Mouse (Mus musculus): ENCODE data around the gene Adra1d. TPM values are rescaled to one million over a fixed set of nuclear protein-coding genes. Genes with fewer than 3 reads are reported as not detected.

The Adra1d gene
- polyA plus RNA-seq, 1 experiment from 2014 or later: not detected

DNA sequence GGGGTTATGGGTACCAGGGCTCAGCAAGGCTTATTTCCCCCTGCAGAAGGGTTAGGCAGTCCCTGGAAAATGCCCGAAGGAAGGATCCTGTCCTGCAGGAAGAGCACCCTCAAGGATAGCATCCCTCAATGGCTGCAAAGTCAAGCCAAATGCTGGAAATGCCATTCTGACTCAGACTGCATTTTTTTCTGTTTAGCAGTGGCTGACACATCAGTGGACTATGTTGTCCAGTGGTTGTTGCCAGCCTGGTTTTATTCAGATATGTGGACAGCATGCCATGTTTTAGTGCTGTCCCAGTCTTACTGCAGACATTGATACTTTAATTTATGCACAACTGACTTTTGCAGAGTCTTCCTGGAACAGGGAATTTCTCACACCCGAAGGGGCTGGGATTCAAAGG is 13.8 kb downstream of the Adra1d start:
- H3K79me2 ChIP-seq (ENCODE audit: inconsistent target): no peaks in the 10 kb centered on the region
- WGBS (ENCODE audit: missing documents): 54% methylated on average over 2 of the region's 2 CpGs
- H3K4me3 ChIP-seq (ENCODE audit: inconsistent target): no peak overlapping the region
- H3K36me3 ChIP-seq (ENCODE audit: inconsistent target): no peaks in the 10 kb centered on the region
- H3K27ac ChIP-seq: no peak overlapping the region

DNA sequence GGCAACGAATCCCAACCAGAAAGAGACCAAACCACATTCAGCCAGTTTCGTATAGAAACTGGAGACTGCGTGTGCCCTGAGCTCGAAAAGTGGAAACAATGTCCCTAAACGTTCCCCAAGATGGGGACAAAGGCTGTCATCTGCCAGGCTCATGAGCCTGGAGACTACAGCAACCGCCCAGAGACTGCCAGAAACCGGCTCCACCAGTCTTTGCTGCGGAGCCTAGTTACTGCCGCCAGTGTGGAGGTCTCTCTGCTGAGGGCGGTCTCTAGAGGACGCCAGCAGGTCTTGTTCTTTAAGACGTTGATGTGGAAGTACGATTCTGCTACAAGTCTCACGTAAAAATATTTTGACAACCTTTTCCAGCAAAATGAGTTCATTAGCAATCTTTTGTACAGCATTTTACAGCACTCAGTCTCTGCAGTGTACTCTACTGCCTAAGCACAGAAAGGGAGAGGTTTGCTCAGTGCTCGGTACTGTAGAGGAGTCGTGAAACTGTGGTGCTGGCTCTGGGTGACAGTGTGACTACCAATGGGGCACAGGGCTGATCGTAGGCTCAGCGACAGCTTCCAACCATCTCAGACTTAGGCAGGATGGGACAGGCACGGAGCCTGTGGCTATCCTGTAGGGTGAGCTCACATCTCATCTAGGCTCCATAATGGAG is 15.2 kb downstream of the Adra1d start:
- Histone ChIP-seq H3K79me2 (ENCODE audit: inconsistent target) (no peaks in the 10 kb centered on the region), H3K27ac (no peak overlapping the region), H3K4me3 (ENCODE audit: inconsistent target) (no peak overlapping the region), H3K36me3 (ENCODE audit: inconsistent target) (no peaks in the 10 kb centered on the region)
- 11% methylated on average over 19 of the region's 19 CpGs for WGBS (ENCODE audit: missing documents)

DNA sequence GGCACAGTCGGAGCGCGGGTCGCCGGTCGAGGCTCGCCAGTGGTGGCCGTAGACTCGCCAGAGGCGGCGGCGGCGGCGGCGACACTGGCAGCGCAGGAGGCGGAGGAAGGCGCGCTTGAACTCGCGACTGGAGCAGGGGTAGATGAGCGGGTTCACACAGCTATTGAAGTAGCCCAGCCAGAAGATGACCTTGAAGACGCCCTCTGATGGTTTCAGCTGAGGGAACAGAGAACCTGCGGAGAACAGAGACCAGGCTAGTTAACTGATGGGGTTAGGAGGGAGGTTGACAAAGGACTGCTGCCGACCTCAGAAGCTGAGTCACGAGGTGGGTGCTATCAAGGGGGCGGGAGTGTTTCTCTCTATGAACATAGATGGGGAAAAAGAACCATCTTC is 15.8 kb downstream of the Adra1d start:
- 5% methylated on average over 26 of the region's 27 CpGs for WGBS (ENCODE audit: missing documents)

DNA sequence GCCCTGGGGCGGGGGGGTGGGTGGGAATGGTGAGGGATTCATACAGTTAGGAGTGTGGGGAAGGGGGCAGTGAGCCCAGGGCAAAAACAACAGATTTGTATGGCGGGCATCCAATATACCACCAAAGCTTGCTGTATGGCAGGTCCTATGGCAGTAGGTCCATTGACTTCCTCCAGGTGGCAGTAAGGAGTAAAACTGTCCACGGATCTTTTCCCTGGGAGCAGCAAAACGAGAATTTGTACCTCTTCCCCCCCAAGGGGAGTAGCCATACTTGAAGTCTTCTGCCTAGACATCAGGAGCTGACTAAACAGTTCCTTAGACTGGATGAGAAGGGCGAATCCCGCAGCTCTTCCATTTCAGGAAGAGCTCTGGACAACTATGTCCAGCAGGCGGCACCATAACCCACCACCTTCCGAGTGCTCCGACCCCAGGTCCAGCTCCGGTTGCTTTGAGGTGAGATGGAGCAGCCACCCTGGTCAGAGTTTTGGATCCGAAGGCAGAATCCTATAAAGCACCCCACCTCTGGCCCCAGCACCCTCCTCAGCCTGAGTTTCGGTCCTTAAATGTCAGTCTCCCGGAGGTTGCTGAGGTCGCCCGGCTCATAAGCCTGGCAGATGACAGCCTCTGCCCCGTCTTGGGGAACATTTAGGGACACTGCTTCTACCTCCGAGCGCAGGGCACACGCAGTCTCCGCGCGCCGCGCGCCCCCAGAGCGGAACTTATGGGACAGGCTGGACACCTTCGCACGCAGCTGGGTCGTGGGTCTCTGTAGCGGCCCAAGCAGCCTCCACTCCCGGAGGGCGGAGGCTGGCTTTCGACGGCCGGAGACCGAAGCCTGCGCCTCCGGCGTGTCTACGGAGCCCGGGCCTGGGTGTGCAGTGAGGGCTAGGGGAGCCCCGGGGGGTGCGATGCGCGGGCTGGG is 16.4 kb downstream of the Adra1d start:
- no peaks in the 10 kb centered on the region for H3K36me3 ChIP-seq (ENCODE audit: inconsistent target)
- no peak overlapping the region for H3K27ac ChIP-seq
- H3K79me2 ChIP-seq (ENCODE audit: inconsistent target): no peaks in the 10 kb centered on the region
- H3K4me3 ChIP-seq (ENCODE audit: inconsistent target): peak overlapping the region; percentile 6; the same call in 1 of the 2 replicates
- WGBS (ENCODE audit: missing documents): 2% methylated on average over 37 of the region's 45 CpGs

More for the DNA sequence above, 15.8 kb downstream of the Adra1d start:
- H3K4me3 ChIP-seq (ENCODE audit: inconsistent target): no peak overlapping the region
- no peaks in the 10 kb centered on the region for H3K36me3 ChIP-seq (ENCODE audit: inconsistent target)
- no peak overlapping the region for H3K27ac ChIP-seq
- H3K79me2 ChIP-seq (ENCODE audit: inconsistent target): no peaks in the 10 kb centered on the region

DNA sequence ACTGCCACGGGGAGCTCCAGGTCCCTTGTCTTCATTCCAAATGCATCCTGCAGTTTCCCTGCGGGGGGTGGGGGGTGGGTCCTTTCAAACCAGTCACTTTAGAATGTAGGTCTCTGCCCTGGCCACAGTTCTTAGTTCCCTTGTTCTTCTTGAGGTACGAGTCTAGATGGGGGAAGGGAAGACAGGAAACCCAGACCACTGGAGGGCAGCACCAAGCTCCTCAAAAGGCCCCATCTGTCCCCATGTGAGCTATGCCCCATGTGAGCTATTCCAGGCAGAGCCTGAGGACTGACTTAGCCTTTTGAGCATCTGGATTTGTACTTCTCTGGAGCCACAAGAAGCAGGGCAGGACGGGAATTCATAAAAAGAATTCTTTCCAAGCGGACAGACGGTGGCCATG is 19.6 kb downstream of the Adra1d start:
- no peak overlapping the region for H3K27ac ChIP-seq
- H3K79me2 ChIP-seq (ENCODE audit: inconsistent target): no peaks in the 10 kb centered on the region
- no peaks in the 10 kb centered on the region for H3K36me3 ChIP-seq (ENCODE audit: inconsistent target)
- WGBS (ENCODE audit: missing documents): 47% methylated on average over 6 of the region's 6 CpGs
- no peak overlapping the region for H3K4me3 ChIP-seq (ENCODE audit: inconsistent target)

DNA sequence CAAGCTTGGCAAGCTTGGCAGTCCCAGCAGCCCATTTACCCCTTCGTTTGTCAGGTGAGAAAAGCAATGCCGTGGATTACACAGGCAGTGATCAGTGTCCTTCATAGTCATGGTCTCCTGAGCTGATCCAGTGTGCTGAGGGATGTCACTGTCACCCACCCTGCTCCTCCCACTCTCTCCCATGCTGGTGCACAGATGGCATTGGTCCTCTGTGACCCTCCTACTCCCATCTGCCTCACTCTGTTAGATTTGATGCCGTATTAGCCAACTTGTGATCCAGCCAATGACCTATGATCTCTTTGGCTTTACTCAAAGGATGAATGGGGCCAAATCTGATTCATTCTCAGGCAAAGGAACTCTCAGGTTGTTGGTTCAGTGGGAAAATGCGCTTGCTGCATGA is 20.4 kb downstream of the Adra1d start:
- WGBS (ENCODE audit: missing documents): 100% methylated on average over 4 of the region's 4 CpGs
- no peak overlapping the region for H3K4me3 ChIP-seq (ENCODE audit: inconsistent target)

DNA sequence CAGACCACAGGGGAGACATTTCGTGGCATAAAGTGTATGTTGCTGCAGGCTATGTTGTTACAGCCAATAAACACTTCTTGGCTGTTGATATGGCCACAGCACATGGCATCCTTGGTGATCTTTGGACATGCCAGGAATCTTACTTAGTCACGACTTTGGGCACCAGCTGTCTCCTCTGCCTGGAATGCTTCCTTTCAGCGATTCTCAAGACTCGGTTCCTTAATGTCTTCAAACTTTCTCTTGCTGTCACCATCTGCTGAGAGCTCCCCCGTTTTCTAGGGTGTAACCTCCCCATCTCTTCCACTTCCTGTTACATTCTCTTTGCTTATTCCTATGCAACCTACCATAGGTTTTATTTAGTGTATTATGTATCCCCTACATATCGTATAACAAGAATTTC is 22.3 kb downstream of the Adra1d start:
- H3K27ac ChIP-seq: no peak overlapping the region
- H3K36me3 ChIP-seq (ENCODE audit: inconsistent target): no peaks in the 10 kb centered on the region
- WGBS (ENCODE audit: missing documents): 80% methylated on average over 6 of the region's 6 CpGs
- no peak overlapping the region for H3K4me3 ChIP-seq (ENCODE audit: inconsistent target)
- H3K79me2 ChIP-seq (ENCODE audit: inconsistent target): no peaks in the 10 kb centered on the region

More for the DNA sequence above, 20.4 kb downstream of the Adra1d start:
- Histone ChIP-seq H3K79me2 (ENCODE audit: inconsistent target) (no peaks in the 10 kb centered on the region), H3K27ac (no peak overlapping the region), H3K36me3 (ENCODE audit: inconsistent target) (no peaks in the 10 kb centered on the region)

DNA sequence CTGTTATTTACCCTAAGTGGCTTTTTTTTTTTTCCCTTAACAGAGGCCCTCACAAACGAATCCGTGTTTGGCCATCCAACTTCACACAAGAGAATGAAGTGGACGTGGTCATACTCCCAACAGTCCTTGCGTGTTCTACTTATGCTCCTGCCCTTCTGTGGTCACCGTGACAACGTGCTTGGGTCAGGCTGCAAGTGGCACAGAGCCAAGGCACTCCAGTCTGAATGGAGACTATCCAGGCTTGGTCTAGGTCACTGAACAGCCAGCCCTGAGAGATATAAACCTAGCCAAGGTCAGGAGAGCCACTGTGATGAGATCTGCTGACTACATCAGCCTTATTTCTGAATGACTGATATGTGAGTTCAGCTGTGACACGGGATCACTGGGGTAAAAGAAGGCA is 23.7 kb downstream of the Adra1d start:
- Histone ChIP-seq H3K4me3 (ENCODE audit: inconsistent target) (no peak overlapping the region), H3K36me3 (ENCODE audit: inconsistent target) (no peaks in the 10 kb centered on the region), H3K79me2 (ENCODE audit: inconsistent target) (no peaks in the 10 kb centered on the region), H3K27ac (no peak overlapping the region)
- 92% methylated on average over 7 of the region's 7 CpGs for WGBS (ENCODE audit: missing documents)

DNA sequence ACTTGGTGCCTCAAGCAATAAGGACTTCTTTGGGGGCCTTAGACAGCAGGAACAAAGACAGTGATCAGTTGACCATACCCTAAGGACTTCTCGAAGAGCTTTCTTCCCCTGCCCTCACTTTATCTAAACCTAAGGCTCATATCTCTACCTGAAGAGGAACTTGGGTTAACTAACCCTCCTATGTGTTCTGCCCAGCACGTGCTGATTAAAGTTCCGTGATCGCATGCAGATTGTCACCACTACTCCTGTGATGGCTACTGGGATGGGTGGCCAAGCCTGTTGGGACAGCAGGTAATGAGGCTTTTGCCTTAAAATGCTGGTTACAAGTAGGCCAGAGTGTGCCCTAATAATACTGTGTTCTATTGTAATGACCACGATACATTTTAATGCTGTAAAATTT is 26.9 kb downstream of the Adra1d start:
- Histone ChIP-seq H3K4me3 (ENCODE audit: inconsistent target) (no peak overlapping the region), H3K27ac (no peak overlapping the region), H3K36me3 (ENCODE audit: inconsistent target) (no peaks in the 10 kb centered on the region), H3K79me2 (ENCODE audit: inconsistent target) (no peaks in the 10 kb centered on the region)
- 80% methylated on average over 5 of the region's 5 CpGs for WGBS (ENCODE audit: missing documents)

DNA sequence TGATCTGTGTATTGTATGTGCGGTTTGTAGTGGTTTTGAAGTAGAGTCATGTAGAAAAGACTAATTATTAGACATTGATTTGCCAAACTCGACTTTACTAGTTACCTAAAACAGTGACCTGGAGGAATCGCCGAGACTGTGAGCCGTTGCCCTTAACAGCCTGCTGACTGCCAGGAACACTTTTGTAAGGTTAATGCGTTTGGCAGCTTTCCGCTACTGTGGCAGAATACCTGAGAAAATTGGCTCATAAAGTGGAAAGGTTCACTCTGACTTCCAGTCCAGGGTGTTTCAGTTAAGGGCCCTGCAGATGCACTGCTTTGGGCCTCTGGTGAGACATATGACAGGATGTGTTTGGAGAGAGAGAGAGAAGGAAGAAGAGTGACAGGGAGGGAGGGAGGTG is 30.8 kb downstream of the Adra1d start:
- no peaks in the 10 kb centered on the region for H3K79me2 ChIP-seq (ENCODE audit: inconsistent target)
- WGBS (ENCODE audit: missing documents): 93% methylated on average over 7 of the region's 7 CpGs
- H3K4me3 ChIP-seq (ENCODE audit: inconsistent target): no peak overlapping the region
- H3K36me3 ChIP-seq (ENCODE audit: inconsistent target): no peaks in the 10 kb centered on the region
- H3K27ac ChIP-seq: no peak overlapping the region

DNA sequence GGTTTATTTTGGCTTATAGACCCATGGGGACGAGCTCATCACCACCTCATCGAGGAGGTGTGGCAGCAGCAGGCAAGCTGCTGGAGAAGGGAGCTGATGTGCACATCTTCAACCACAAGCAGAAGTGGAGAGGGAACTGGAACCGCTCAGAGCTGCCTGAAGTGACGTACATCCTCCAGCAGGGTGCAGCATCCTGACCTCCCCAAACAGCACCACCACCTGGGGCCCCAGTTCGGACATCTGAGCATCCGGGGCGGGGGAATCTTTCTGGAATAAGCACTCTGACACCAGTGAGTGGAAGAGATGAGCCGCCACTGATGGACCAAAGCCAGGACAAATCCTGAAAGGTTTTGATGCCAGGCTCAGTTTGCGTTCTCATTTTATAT is 31.5 kb downstream of the Adra1d start:
- 10% methylated on average over 9 of the region's 9 CpGs for WGBS (ENCODE audit: missing documents)
- Histone ChIP-seq H3K27ac (no peak overlapping the region), H3K4me3 (ENCODE audit: inconsistent target) (no peak overlapping the region), H3K79me2 (ENCODE audit: inconsistent target) (no peaks in the 10 kb centered on the region), H3K36me3 (ENCODE audit: inconsistent target) (no peaks in the 10 kb centered on the region)

DNA sequence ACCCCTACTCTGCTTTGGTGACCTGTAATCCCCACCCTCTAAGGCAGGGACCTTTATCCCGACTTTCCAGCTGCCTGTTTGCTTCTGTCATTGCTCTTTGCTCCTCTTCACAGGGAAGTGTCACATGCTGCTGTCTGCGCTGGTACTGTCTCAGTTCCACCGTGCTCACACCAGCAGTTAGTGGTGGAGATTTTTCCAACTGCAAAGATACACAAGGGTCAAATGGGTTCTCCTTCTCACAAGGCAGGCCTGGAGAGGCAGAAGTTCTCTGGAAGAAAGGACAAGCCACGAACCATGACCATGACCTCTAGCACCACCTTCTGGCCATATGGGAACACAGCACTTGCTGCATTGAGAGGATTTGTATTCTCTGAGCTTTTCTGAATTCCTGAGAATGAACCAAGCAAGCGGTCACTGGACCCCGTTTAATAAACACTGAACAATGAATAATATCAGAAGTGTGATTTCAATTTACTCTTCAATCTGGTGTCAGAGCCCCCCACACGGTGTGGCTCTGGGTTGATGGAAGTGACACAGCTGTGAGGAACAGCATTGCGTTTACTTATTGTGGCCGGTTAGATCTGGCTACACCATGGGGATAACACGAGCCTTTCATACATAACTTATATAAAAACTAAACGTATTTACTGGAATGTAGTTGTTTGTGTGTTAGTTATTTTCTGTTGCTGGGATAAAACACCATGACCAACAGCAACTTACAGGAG is 32.0 kb downstream of the Adra1d start:
- Histone ChIP-seq H3K4me3 (ENCODE audit: inconsistent target) (no peak overlapping the region), H3K27ac (no peak overlapping the region), H3K36me3 (ENCODE audit: inconsistent target) (no peaks in the 10 kb centered on the region; the same call in 1 of the 2 replicates), H3K79me2 (ENCODE audit: inconsistent target) (no peaks in the 10 kb centered on the region)
- 35% methylated on average over 11 of the region's 11 CpGs for WGBS (ENCODE audit: missing documents)

DNA sequence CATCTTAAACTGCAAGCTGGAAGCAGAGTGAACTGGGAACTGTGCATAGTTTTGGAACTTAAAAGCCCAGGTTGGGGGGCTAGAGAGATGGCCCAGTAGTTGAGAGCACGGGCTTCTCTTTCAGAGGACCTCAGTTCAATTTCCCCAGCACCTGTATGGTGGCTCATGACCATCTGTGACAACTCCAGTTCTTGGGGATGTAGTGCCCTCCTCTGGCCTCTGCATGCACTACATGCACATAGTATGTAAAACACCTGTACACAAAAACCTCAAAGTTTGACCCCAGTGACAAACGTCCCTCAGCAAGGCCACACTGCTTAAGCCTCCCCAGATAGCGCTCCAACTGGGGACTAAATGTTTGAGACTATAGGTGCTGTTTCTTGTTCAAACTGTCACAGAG is 35.0 kb downstream of the Adra1d start:
- no peak overlapping the region for H3K27ac ChIP-seq
- 54% methylated on average over 3 of the region's 3 CpGs for WGBS (ENCODE audit: missing documents)
- H3K79me2 ChIP-seq (ENCODE audit: inconsistent target): no peaks in the 10 kb centered on the region
- H3K36me3 ChIP-seq (ENCODE audit: inconsistent target): peaks cover 16% of the 10 kb centered on the region
- no peak overlapping the region for H3K4me3 ChIP-seq (ENCODE audit: inconsistent target)

DNA sequence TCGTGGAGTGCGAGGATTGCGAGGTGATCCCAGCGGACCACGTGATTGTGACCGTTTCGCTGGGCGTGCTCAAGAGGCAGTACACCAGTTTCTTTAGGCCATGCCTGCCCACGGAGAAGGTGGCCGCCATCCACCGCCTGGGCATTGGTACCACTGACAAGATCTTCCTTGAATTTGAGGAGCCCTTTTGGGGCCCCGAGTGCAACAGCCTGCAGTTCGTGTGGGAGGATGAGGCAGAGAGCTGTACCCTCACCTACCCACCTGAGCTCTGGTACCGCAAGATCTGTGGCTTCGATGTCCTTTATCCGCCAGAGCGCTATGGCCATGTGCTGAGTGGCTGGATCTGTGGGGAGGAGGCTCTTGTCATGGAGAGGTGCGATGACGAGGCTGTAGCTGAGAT is 41.3 kb downstream of the Adra1d start:
- WGBS (ENCODE audit: missing documents): 96% methylated on average over 19 of the region's 19 CpGs
- H3K27ac ChIP-seq: no peak overlapping the region
- H3K36me3 ChIP-seq (ENCODE audit: inconsistent target): peaks cover 50% of the 10 kb centered on the region
- H3K4me3 ChIP-seq (ENCODE audit: inconsistent target): no peak overlapping the region
- peaks cover 8% of the 10 kb centered on the region; the same call in 1 of the 2 replicates for H3K79me2 ChIP-seq (ENCODE audit: inconsistent target)

DNA sequence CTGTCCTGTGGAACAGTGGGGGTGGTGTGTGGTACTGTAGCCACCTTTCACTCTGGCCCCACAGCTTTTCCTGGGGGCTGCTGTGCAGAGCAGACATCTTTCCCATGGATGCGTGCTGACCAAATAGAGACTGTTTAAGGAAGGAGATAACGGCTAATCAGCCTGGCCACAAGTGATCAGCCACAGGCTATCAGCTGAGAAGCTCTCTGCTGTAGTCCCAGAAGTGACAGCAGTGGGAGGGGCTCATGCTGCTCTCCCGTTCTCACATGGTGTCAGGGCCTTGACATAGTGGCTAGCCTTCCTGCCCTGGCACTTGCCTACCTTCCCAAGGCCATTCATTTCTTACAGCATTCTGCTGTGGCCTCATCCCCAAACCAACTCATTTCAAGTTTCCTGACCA is 43.3 kb downstream of the Adra1d start:
- 67% methylated on average over 3 of the region's 3 CpGs for WGBS (ENCODE audit: missing documents)
- peaks cover 26% of the 10 kb centered on the region for H3K79me2 ChIP-seq (ENCODE audit: inconsistent target)
- peak overlapping the region; percentile 27; the same call in 1 of the 2 replicates for H3K27ac ChIP-seq
- no peak overlapping the region for H3K4me3 ChIP-seq (ENCODE audit: inconsistent target)
- peaks cover 42% of the 10 kb centered on the region for H3K36me3 ChIP-seq (ENCODE audit: inconsistent target)
